Mouse (Mus musculus) kidney, adult 2 months (tissue): ENCODE measurements around the gene B430305J03Rik.

Experiments used
- CTCF ChIP-seq: fragments of 200-500 bp; conservative IDR thresholded peaks from 2 replicates; pipeline ENCODE4 v1.5.1; 2011; ENCODE audit warnings: low read depth, mild to moderate bottlenecking, control low read depth, low read length, moderate library complexity, mixed read lengths; ENCODE audit not compliant: insufficient read depth, insufficient read length
- POLR2A ChIP-seq: fragments of 200-500 bp; IDR thresholded peaks from one replicate; pipeline ENCODE4 v1.6.1; 2011; ENCODE audit warnings: low read depth, low read length, control low read depth

DNA sequence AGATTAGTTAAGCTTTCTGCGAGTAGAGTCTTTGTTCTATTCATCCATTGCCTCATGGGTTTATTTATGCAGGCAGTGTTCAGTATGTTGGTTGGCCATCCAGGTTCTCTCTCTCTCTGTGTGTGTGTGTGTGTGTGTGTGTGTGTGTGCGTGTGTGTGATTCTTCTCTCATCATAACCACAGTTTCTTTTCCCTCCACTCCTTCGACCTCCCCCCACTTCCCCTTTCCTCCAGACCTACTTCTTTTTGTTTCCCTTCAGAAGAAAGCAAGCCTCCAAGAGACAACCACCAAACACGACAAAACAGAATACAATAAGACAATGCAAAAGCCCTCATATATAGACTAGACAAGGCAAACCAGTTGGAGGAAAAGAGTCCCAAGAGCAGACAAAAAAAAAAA, 41.2 kb upstream of the B430305J03Rik start:
- no peak for TF ChIP-seq POLR2A
- no peak for TF ChIP-seq CTCF
